Mouse (Mus musculus) intestine, embryonic 16.5 days (tissue): ENCODE measurements around the gene Tor1aip2. TPM values are rescaled to one million over a fixed set of nuclear protein-coding genes. Genes with fewer than 3 reads are reported as not detected.

Experiments
- ATAC-seq: fragments of 200-750 bp; cut with Nextera tagmentation; 2 replicates; pipeline ENCODE4 v1.8.0; 2017; ENCODE audit warnings: moderate TSS enrichment, moderate library complexity
- H3K27ac ChIP-seq: fragments of 300-500 bp; sonication (generic); 2 replicates; pipeline ENCODE4 v1.5.1; 2014; ENCODE audit warnings: mild to moderate bottlenecking, low read length
- H3K27me3 ChIP-seq: fragments of 300-500 bp; sonication (generic); replicated peaks from 2 replicates; pipeline ENCODE4 v1.6.1; 2014; ENCODE audit warnings: low read length, control low read depth, mixed read lengths; ENCODE audit not compliant: control insufficient read depth, insufficient read depth
- H3K36me3 ChIP-seq: fragments of 300-500 bp; sonication (generic); 2 replicates; pipeline ENCODE4 v1.6.1; 2014; ENCODE audit warnings: low read length, control low read depth; ENCODE audit not compliant: control insufficient read depth, insufficient read depth
- H3K4me1 ChIP-seq: fragments of 300-500 bp; sonication (generic); 2 replicates; pipeline ENCODE4 v1.6.1; 2014; ENCODE audit warnings: low read length, control low read depth, mixed read lengths; ENCODE audit not compliant: control insufficient read depth, insufficient read depth
- H3K4me2 ChIP-seq: fragments of 300-500 bp; sonication (generic); 2 replicates; pipeline ENCODE4 v1.6.1; 2014; ENCODE audit warnings: low read depth, low read length, control low read depth
- H3K4me3 ChIP-seq: fragments of 300-500 bp; sonication (generic); 2 replicates; pipeline ENCODE4 v1.5.1; 2014; ENCODE audit warnings: mild to moderate bottlenecking, low read length
- H3K9ac ChIP-seq: fragments of 300-500 bp; sonication (generic); 2 replicates; pipeline ENCODE4 v1.6.1; 2014; ENCODE audit warnings: low read depth, low read length
- H3K9me3 ChIP-seq: fragments of 300-500 bp; sonication (generic); 2 replicates; pipeline ENCODE4 v1.6.1; 2016; ENCODE audit warnings: low read length, control low read depth; ENCODE audit not compliant: control insufficient read depth
- WGBS: fragments of 180-500 bp; shearing (Covaris S2); extraction: QIAGEN DNeasy Blood & Tissue Kit; methylation state at CpG from one replicate; pipeline ENCODE4 v1.1.7; 2014; 5-methylcytosine and 5-hydroxymethylcytosine counted together
- polyA plus RNA-seq: library from polyadenylated mRNA; unstranded; fragments of >200 nt; fragmentation: Nextera tagmentation; extraction: Ambion mirVana; gene quantifications from 2 replicates; pipeline ENCODE4 v1.2.1, GENCODE M21; 2015

Tor1aip2 gene
- 153 and 163 TPM in 2 replicates for polyA plus RNA-seq

GRCm38 (mm10) chr1:156035269-156035929 is at the start of gene Tor1aip2:
Tor1aip2 (plus strand) TSS chr1:156035403.
- peak; percentile 85 for ATAC-seq

GRCm38 (mm10) chr1:155987625-155988024 is 47.6 kb upstream of the Tor1aip2 start:
- no peak for ATAC-seq
- Histone ChIP-seq H3K27ac (no peak overlapping the region), H3K27me3 (no peaks in the 10 kb centered on the region), H3K9ac (no peak overlapping the region), H3K4me1 (peaks cover 8% of the 10 kb centered on the region; the same call in 1 of the 2 replicates), H3K4me2 (no peak overlapping the region), H3K36me3 (no peaks in the 10 kb centered on the region), H3K9me3 (no peaks in the 10 kb centered on the region), H3K4me3 (no peak overlapping the region)
- WGBS, result 79% methylated on average over 2 of the region's 2 CpGs

More at GRCm38 (mm10) chr1:156035269-156035929, at the start of gene Tor1aip2:
- H3K4me2 ChIP-seq, result peak within 1 kb of the TSS; percentile 65
- H3K27ac ChIP-seq, result peak within 1 kb of the TSS; percentile 100
- under 1% methylated on average over 52 of the region's 59 CpGs for WGBS
- no peaks in the 10 kb centered on the region for H3K27me3 ChIP-seq
- peaks cover 7% of the 10 kb centered on the region for H3K4me1 ChIP-seq
- H3K9me3 ChIP-seq, result no peaks in the 10 kb centered on the region
- peak within 1 kb of the TSS; percentile 96 for H3K9ac ChIP-seq
- H3K36me3 ChIP-seq, result peaks cover 12% of the 10 kb centered on the region
- peak within 1 kb of the TSS; percentile 77 for H3K4me3 ChIP-seq

GRCm38 (mm10) chr1:155989387-155989786 is 45.8 kb upstream of the Tor1aip2 start:
- no peak overlapping the region; the same call in 1 of the 2 replicates for H3K27ac ChIP-seq
- H3K9ac ChIP-seq, result no peak overlapping the region
- peak; percentile 68; the same call in 1 of the 2 replicates for ATAC-seq
- peaks cover 8% of the 10 kb centered on the region; the same call in 1 of the 2 replicates for H3K4me1 ChIP-seq
- H3K4me2 ChIP-seq, result no peak overlapping the region
- no peak overlapping the region for H3K4me3 ChIP-seq
- no peaks in the 10 kb centered on the region for H3K36me3 ChIP-seq
- no peaks in the 10 kb centered on the region for H3K27me3 ChIP-seq
- 10% methylated on average over 2 of the region's 2 CpGs for WGBS
- H3K9me3 ChIP-seq, result no peaks in the 10 kb centered on the region

GRCm38 (mm10) chr1:155990391-155990790 is 44.8 kb upstream of the Tor1aip2 start:
- Histone ChIP-seq H3K4me1 (peaks cover 8% of the 10 kb centered on the region; the same call in 1 of the 2 replicates), H3K9me3 (no peaks in the 10 kb centered on the region), H3K36me3 (no peaks in the 10 kb centered on the region), H3K27ac (peak overlapping the region; percentile 10; the same call in 1 of the 2 replicates), H3K9ac (no peak overlapping the region), H3K27me3 (no peaks in the 10 kb centered on the region), H3K4me2 (no peak overlapping the region), H3K4me3 (no peak overlapping the region)
- ATAC-seq, result no peak
- WGBS, result 36% methylated on average over 11 of the region's 11 CpGs

GRCm38 (mm10) chr1:155994524-155994923 is 40.7 kb upstream of the Tor1aip2 start:
- Histone ChIP-seq H3K36me3 (no peaks in the 10 kb centered on the region), H3K27ac (no peak overlapping the region), H3K4me2 (no peak overlapping the region), H3K9me3 (no peaks in the 10 kb centered on the region), H3K4me1 (peaks cover 5% of the 10 kb centered on the region; the same call in 1 of the 2 replicates), H3K4me3 (no peak overlapping the region), H3K9ac (no peak overlapping the region), H3K27me3 (no peaks in the 10 kb centered on the region)
- WGBS, result 51% methylated on average over 2 of the region's 2 CpGs
- ATAC-seq, result peak; percentile 49

GRCm38 (mm10) chr1:155995612-155996011 is 39.6 kb upstream of the Tor1aip2 start:
- peak overlapping the region; percentile 74; the same call in 1 of the 2 replicates for H3K27ac ChIP-seq
- peak; percentile 87 for ATAC-seq
- no peaks in the 10 kb centered on the region for H3K4me1 ChIP-seq
- H3K4me3 ChIP-seq, result no peak overlapping the region
- 32% methylated on average over 2 of the region's 2 CpGs for WGBS
- no peaks in the 10 kb centered on the region for H3K27me3 ChIP-seq
- no peaks in the 10 kb centered on the region for H3K36me3 ChIP-seq
- H3K9ac ChIP-seq, result no peak overlapping the region
- H3K4me2 ChIP-seq, result no peak overlapping the region
- no peaks in the 10 kb centered on the region for H3K9me3 ChIP-seq

- H3K4me1 ChIP-seq, result peaks cover 7% of the 10 kb centered on the region
- no peaks in the 10 kb centered on the region for H3K27me3 ChIP-seq
- H3K9me3 ChIP-seq, result no peaks in the 10 kb centered on the region
- H3K27ac ChIP-seq, result peak overlapping the region; percentile 7; the same call in 1 of the 2 replicates
- ATAC-seq, result peak; percentile 62
- peaks cover 5% of the 10 kb centered on the region; the same call in 1 of the 2 replicates for H3K36me3 ChIP-seq
- no peak overlapping the region for H3K4me2 ChIP-seq
- no peak overlapping the region for H3K9ac ChIP-seq
- WGBS, result 77% methylated on average over 8 of the region's 8 CpGs
- no peak overlapping the region for H3K4me3 ChIP-seq
These were observed 32.8 kb upstream of the Tor1aip2 start for GRCm38 (mm10) chr1:156002366-156002765.

- H3K4me1 ChIP-seq, result peaks cover 7% of the 10 kb centered on the region
- H3K27me3 ChIP-seq, result no peaks in the 10 kb centered on the region
- peaks cover 6% of the 10 kb centered on the region for H3K36me3 ChIP-seq
- no peak overlapping the region for H3K4me2 ChIP-seq
- H3K4me3 ChIP-seq, result no peak overlapping the region
- no peaks in the 10 kb centered on the region for H3K9me3 ChIP-seq
- peak; percentile 74 for ATAC-seq
- no peak overlapping the region for H3K27ac ChIP-seq
- 85% methylated on average over 7 of the region's 7 CpGs for WGBS
- H3K9ac ChIP-seq, result no peak overlapping the region
These were observed 31.8 kb upstream of the Tor1aip2 start for GRCm38 (mm10) chr1:156003201-156003935.

GRCm38 (mm10) chr1:156005906-156006305 is 29.3 kb upstream of the Tor1aip2 start:
- H3K4me1 ChIP-seq, result peaks cover 7% of the 10 kb centered on the region
- ATAC-seq, result no peak
- no peak overlapping the region for H3K27ac ChIP-seq
- 88% methylated on average over 11 of the region's 11 CpGs for WGBS
- no peak overlapping the region for H3K4me2 ChIP-seq
- no peaks in the 10 kb centered on the region for H3K9me3 ChIP-seq
- H3K4me3 ChIP-seq, result no peak overlapping the region
- H3K27me3 ChIP-seq, result no peaks in the 10 kb centered on the region
- peaks cover 6% of the 10 kb centered on the region for H3K36me3 ChIP-seq
- H3K9ac ChIP-seq, result no peak overlapping the region
